Mouse (Mus musculus) common myeloid progenitor, adult 5-6 weeks (primary cell): Measurements from ENCODE around the gene Klk5. TPM values are rescaled to one million over a fixed set of nuclear protein-coding genes. Genes with fewer than 3 reads are reported as not detected.

Experiments
- ATAC-seq: replicated peaks from 2 replicates; pipeline ENCODE4 v1.8.0; 2016; ENCODE audit warnings: low read depth, mild to moderate bottlenecking, moderate TSS enrichment, inconsistent platforms; ENCODE audit not compliant: poor library complexity, severe bottlenecking
- total RNA-seq: library from RNA; stranded (forward); fragments of 200-1000, 187-1606 nt; gene quantifications from 2 replicates; pipeline ENCODE4 v1.2.3, GENCODE M21; 2017

The Klk5 gene
- total RNA-seq, 1 experiment from 2014 or later, result not detected

GRCm38 (mm10) chr7:43873674-43874073 is 31.9 kb downstream of the Klk5 start:
- ATAC-seq, result no peak

- ATAC-seq, result no peak
Observed at GRCm38 (mm10) chr7:43874868-43875375, 33.2 kb downstream of the Klk5 start.

GRCm38 (mm10) chr7:43876444-43876843 is 34.7 kb downstream of the Klk5 start:
- no peak for ATAC-seq

- no peak for ATAC-seq
Observed at GRCm38 (mm10) chr7:43878281-43878680, 36.5 kb downstream of the Klk5 start.

GRCm38 (mm10) chr7:43880912-43881311 is 39.1 kb downstream of the Klk5 start, which contains the start of gene Klk4:
Gene Klk4, plus strand, starts transcription at chr7:43881160.
- ATAC-seq, result no peak

- ATAC-seq, result no peak
Observed at GRCm38 (mm10) chr7:43882346-43882745, 40.6 kb downstream of the Klk5 start.

GRCm38 (mm10) chr7:43882811-43883210 is 41.0 kb downstream of the Klk5 start:
- 0 out of 2 replicates have a peak, but pooled peaks have one; percentile 13 for ATAC-seq

- peak; percentile 86 for ATAC-seq
Observed at GRCm38 (mm10) chr7:43883547-43883946, 41.8 kb downstream of the Klk5 start.

GRCm38 (mm10) chr7:43891365-43891764 is 49.6 kb downstream of the Klk5 start:
- ATAC-seq, result no peak

- ATAC-seq, result no peak
Observed at GRCm38 (mm10) chr7:43891788-43892187, 50.0 kb downstream of the Klk5 start.

- ATAC-seq, result peak; percentile 95
Observed at GRCm38 (mm10) chr7:43894836-43895235, 53.1 kb downstream of the Klk5 start.

Other genes with a start within 250 kb of the Klk5 start
- 0.09 TPM in 1 of 2 replicates, not detected in the other for gene Zfp819, start 234.8 kb upstream of the Klk5 start, total RNA-seq
- not detected in 2 replicates for gene Ceacam18, start 207.3 kb upstream of the Klk5 start, total RNA-seq
- gene Siglece, start 181.8 kb upstream of the Klk5 start, total RNA-seq, result 0.64 and 0.82 TPM in 2 replicates
- gene Ctu1, start 170.0 kb upstream of the Klk5 start, total RNA-seq, result 8.1 and 9.3 TPM in 2 replicates
- not detected in 2 replicates for gene Klk14, start 151.6 kb upstream of the Klk5 start, total RNA-seq
- gene Klk13, start 129.4 kb upstream of the Klk5 start, total RNA-seq, result not detected in 2 replicates
- not detected in 2 replicates for gene Klk12, start 73.1 kb upstream of the Klk5 start, total RNA-seq
- not detected in 2 replicates for gene Klk11, start 67.4 kb upstream of the Klk5 start, total RNA-seq
- not detected in 2 replicates for gene Klk10, start 60.9 kb upstream of the Klk5 start, total RNA-seq
- gene Klk9, start 50.1 kb upstream of the Klk5 start, total RNA-seq, result not detected in 2 replicates
- gene Klk8, start 44.4 kb upstream of the Klk5 start, total RNA-seq, result 29.0 and 33.0 TPM in 2 replicates
- not detected in 2 replicates for gene Klk7, start 30.7 kb upstream of the Klk5 start, total RNA-seq
- not detected in 2 replicates for gene Klk6, start 17.5 kb upstream of the Klk5 start, total RNA-seq
- not detected in 2 replicates for gene Klk4, start 39.2 kb downstream of the Klk5 start, total RNA-seq
- gene Klk15, start 91.8 kb downstream of the Klk5 start, total RNA-seq, result not detected in 2 replicates
- not detected in 2 replicates for gene Klk1b8, start 108.7 kb downstream of the Klk5 start, total RNA-seq
- gene Klk1b1, start 124.8 kb downstream of the Klk5 start, total RNA-seq, result not detected in 2 replicates
- gene Klk1b9, start 134.1 kb downstream of the Klk5 start, total RNA-seq, result not detected in 2 replicates
- gene Klk1b11, start 153.9 kb downstream of the Klk5 start, total RNA-seq, result not detected in 2 replicates
- gene Klk1b26, start 170.2 kb downstream of the Klk5 start, total RNA-seq, result not detected in 2 replicates
- gene Klk1b27, start 210.3 kb downstream of the Klk5 start, total RNA-seq, result not detected in 2 replicates